Mouse (Mus musculus) liver (tissue): ENCODE results near the gene Olfr444.

Source experiments
- DNase-seq: peaks from one replicate; pipeline ENCODE4 v3.0.0-alpha.2; 2020; ENCODE audit warnings: mixed read lengths

The Olfr444 gene

GRCm38 (mm10) chr6:42948767-42949166 lies at the start of gene Olfr444:
TSS of gene Olfr444 (plus strand) at chr6:42949067.
- DNase-seq = no peak

GRCm38 (mm10) chr6:42900345-42900744 lies 48.5 kb upstream of the Olfr444 start:
- DNase-seq = no peak

GRCm38 (mm10) chr6:42908578-42908977 lies 40.3 kb upstream of the Olfr444 start, which contains the start of gene Olfr447:
TSS of gene Olfr447 (plus strand) at chr6:42908878.
- no peak for DNase-seq

GRCm38 (mm10) chr6:42921077-42921476 lies 27.8 kb upstream of the Olfr444 start, which contains the start of gene Olfr446:
TSS of gene Olfr446 (plus strand) at chr6:42921377.
- no peak for DNase-seq

GRCm38 (mm10) chr6:42980377-42980776 lies 31.5 kb downstream of the Olfr444 start:
- DNase-seq = no peak
